Mouse (Mus musculus) G1E-ER4 (cell line): ENCODE results near the gene Cd63. TPM values are rescaled to one million over a fixed set of nuclear protein-coding genes. Genes with fewer than 3 reads are reported as not detected.

ENCODE experiments used
- GATA1 ChIP-seq: IDR thresholded peaks from one replicate; pipeline ENCODE4 v1.8.0; 2012; ENCODE audit warnings: low read length, inconsistent platforms
- polyA plus RNA-seq: library from polyadenylated mRNA; stranded (reverse); fragments of >175 nt; gene quantifications from 2 replicates; pipeline ENCODE4 v1.2.3, GENCODE M21; 2012

The Cd63 gene
- polyA plus RNA-seq, 1 experiment, result not detected

GRCm38 (mm10) chr10:128915550-128915949 lies 14.8 kb downstream of the Cd63 start:
- TF ChIP-seq GATA1, result no peak

DNA sequence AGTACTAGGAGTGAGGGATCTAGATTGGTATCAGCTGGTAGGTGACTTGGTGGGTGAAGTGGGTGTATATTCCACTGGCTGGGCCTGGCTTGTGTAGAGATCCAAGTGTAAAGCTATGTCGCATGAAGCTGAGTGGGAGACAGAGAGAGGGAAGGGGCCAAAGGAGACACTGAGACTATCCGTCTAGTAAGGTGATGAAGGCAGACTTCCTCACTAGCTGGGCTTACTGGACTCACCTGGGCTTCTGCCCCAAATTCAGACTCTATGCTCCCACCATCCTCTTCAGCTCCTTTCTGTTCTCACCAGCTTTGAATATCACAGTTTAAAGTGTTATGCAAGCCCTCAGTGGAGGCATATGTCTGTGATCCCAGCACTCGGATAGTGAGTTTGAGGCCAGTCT lies 15.9 kb downstream of the Cd63 start:
- TF ChIP-seq GATA1, result no peak

DNA sequence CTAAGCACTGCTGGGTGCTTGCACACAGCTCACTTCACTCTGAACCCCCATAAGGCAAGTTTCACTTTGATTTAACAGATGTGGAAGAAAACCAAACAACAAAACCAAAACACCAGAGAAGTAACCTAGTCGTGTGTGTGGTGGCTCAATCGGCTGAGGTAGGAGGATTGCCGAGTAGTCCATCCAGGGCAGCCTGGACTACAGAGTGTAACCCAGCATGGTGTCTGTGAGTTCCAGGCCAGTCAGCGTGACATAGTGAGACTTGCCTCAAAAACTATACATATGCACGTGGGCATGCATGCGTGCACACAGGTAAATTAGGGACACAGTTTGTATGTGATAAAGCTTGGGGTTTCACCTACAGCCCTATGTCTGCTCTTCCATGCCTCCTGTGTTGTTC lies 16.6 kb downstream of the Cd63 start:
- no peak for TF ChIP-seq GATA1

DNA sequence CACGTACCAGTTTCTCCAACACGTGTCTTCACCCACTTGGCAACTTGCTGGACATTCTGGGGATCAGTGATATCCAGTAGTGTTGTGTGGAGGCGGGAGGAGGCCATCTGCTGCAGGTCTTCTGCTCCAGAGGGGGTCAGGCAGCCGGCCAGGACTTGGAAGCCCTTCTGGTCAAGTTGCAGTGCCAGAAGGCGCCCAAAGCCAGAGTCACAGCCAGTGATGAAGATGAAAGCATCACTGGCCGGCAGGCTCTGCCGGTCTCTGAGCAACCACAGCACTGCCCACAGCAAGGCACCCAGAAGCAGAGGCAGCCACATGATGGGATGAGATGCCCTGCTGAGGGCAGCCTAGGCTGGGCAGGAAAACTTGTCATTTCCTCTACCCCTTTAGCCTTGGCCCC lies 17.5 kb downstream of the Cd63 start:
- TF ChIP-seq GATA1, result no peak

GRCm38 (mm10) chr10:128919203-128919631 lies 18.4 kb downstream of the Cd63 start:
- no peak for TF ChIP-seq GATA1

- TF ChIP-seq GATA1, result no peak
Measured at GRCm38 (mm10) chr10:128919966-128920365, 19.2 kb downstream of the Cd63 start.

GRCm38 (mm10) chr10:128920736-128921161 lies 20.0 kb downstream of the Cd63 start:
- no peak for TF ChIP-seq GATA1

- no peak for TF ChIP-seq GATA1
Measured at GRCm38 (mm10) chr10:128921251-128921650, 20.5 kb downstream of the Cd63 start.

GRCm38 (mm10) chr10:128921883-128922821 lies 21.4 kb downstream of the Cd63 start:
- TF ChIP-seq GATA1, result no peak

- no peak for TF ChIP-seq GATA1
Measured at GRCm38 (mm10) chr10:128922822-128923012, 21.9 kb downstream of the Cd63 start, which contains the start of gene Rdh5. Gene Rdh5 (minus strand): TSS chr10:128922888.

GRCm38 (mm10) chr10:128923013-128923691 lies 22.4 kb downstream of the Cd63 start:
- no peak for TF ChIP-seq GATA1

DNA sequence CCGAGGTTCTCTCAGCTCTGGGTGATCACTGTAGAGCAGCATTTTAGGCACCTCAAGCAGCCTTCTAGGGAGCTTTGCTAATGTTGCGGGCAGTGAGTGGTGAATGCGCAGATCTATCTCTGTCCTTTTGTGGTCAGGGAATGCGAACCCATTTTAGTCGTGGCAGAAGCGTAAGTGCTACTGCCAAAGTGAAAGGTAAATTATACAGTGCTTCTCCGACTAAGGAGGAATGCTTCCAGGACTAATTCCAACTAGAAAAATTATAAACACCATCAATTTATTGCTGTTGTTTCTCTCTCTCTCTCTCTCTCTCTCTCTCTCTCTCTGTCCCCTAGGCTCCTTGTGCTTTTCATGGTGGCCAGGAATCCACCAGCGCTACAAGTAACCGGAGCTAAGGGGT lies 23.1 kb downstream of the Cd63 start, which contains the start of gene Bloc1s1:
TSS of gene Bloc1s1 (minus strand) at position 101 of the 400 bp plus-strand sequence.
- TF ChIP-seq GATA1, result no peak

DNA sequence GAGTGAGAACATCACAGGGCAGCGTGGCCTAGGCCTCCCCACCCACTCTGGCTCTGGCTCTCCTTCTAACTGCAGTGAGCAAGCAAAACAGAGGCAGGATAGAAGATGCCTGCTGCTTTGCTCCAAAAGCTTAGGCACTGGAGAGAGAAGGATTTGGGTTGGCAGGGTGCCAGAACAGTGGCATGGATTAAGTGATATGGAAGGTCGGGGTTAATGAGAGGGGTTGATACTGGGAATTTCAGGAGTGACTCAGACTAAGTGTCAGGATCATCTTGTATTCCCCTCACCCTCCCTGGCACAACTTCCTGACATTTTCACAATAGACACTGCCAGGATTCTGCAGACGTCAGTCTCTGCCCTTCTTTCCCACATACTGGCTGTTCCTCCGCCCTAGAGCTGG lies 27.6 kb downstream of the Cd63 start:
- no peak for TF ChIP-seq GATA1

GRCm38 (mm10) chr10:128929638-128930378 lies 29.0 kb downstream of the Cd63 start:
- no peak for TF ChIP-seq GATA1

DNA sequence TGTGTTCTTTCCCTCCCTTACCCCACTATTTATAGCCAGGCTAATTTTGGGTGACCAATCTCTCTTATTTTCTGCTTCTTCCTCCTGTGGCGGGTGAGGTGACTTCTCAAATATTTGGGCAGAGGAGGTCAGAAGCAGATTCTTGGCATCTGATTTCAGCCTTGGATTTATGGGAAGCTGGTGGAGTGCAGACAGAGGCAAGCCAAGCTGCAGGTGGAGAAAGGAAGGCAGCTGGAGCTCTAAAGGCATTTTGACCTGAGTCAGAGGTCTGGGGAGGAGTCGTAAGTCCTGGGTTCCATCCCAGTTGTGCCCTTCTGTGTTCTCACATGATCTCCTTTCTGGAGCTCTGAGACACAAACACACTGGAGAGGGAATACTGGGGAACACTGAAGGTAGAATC lies 30.7 kb downstream of the Cd63 start:
- TF ChIP-seq GATA1, result no peak

DNA sequence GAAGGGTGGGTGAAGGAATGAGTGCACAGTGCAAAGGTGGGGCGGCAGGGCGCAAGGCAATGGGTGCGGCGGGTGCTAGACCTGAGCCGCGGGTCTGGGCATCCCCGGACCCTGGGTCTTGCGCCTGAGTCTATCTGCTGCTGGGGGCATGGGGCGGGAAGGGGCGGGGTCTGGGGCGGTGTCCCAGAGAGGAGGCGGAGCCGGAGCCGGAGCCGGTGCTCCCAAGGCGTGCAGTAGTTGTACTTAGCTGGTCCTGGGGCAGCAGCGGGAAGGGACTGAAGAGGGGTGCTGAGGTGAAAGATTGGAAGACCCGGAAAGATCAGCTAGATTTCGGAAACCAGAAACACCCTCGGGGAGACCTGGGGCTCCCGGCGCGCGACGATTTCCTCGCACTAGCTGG lies 32.8 kb downstream of the Cd63 start, which contains the start of gene Itga7:
TSS of gene Itga7 (plus strand) at position 245 of the 400 bp plus-strand sequence.
- no peak for TF ChIP-seq GATA1
